Mouse (Mus musculus): ENCODE measurements around the gene Mapre1.

DNA sequence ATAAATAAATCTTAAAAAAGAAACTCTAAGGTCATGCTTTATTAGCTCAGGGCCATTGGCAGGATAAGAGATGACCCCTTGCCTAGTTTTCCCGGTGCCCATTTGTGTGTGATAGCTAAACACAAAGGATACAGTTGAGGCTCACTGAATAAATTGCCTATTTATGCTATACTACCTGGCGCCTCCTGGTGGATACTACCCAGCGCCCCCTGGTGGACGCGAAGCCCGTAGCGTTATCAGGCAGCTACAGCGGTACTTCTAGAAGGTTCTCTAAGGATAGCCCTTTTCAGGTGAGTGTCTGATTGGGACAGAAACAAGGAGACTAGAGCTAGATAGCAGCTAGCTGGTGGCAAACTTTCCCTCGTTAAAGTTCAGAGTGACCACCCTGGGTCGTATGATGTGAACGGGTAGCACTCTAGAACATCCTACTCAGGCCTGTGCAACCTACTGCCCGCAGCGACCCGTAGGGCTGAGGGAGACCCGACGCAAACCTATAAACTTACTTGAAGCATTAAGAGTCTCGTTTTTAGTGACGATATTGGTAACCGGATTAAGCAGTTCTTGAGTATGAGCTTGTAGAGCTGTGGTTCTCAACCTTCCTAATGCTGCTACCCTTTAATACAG lies 46.5 kb upstream of the Mapre1 start:
- TF ChIP-seq CTCF (IDR thresholded peaks at IDR 0.05; ENCODE audit: extremely low read depth, insufficient read depth, insufficient read length, insufficient replicate concordance) (peak; percentile 81; the same call in 1 of the 2 replicates), POLR2A (IDR thresholded peaks at IDR 0.05; ENCODE audit: low read depth, low read length) (no peak)

Data from spleen, adult 2 months (tissue).